Mouse (Mus musculus) megakaryocyte, embryonic 14.5 days (primary cell): ENCODE measurements around the gene Jmjd8. TPM values are rescaled to one million over a fixed set of nuclear protein-coding genes. Genes with fewer than 3 reads are reported as not detected.

ENCODE experiments used
- H3K27me3 ChIP-seq: replicated peaks from 2 replicates; pipeline ENCODE3; 2012; ENCODE audit warnings: inconsistent platforms
- H3K36me3 ChIP-seq: replicated peaks from 2 replicates; pipeline ENCODE3; 2012; ENCODE audit warnings: low read length, inconsistent platforms, mixed read lengths
- H3K4me1 ChIP-seq: 2 replicates; pipeline ENCODE4 v1.6.1; 2012; ENCODE audit warnings: inconsistent platforms
- H3K4me3 ChIP-seq: replicated peaks from 2 replicates; pipeline ENCODE3; 2012; ENCODE audit warnings: moderate library complexity, mild to moderate bottlenecking, inconsistent platforms
- H3K9me3 ChIP-seq: 2 replicates; pipeline ENCODE4 v1.6.1; 2012; ENCODE audit warnings: inconsistent platforms
- FLI1 ChIP-seq: IDR thresholded peaks from 2 replicates; pipeline ENCODE4 v1.6.1; 2012; ENCODE audit warnings: low read length, inconsistent platforms, mixed read lengths
- GATA1 ChIP-seq: IDR thresholded peaks from 3 replicates; pipeline ENCODE4 v1.6.1; 2012; ENCODE audit warnings: mixed read lengths, low read length, inconsistent platforms, borderline replicate concordance
- polyA plus RNA-seq: library from polyadenylated mRNA; stranded (reverse); fragments of >175 nt; gene quantifications from 2 replicates; pipeline ENCODE4 v1.2.3, GENCODE M21; 2012; ENCODE audit warnings: low replicate concordance; ENCODE audit not compliant: insufficient read depth

Gene Jmjd8
- polyA plus RNA-seq, 1 experiment = 7.8 TPM

DNA sequence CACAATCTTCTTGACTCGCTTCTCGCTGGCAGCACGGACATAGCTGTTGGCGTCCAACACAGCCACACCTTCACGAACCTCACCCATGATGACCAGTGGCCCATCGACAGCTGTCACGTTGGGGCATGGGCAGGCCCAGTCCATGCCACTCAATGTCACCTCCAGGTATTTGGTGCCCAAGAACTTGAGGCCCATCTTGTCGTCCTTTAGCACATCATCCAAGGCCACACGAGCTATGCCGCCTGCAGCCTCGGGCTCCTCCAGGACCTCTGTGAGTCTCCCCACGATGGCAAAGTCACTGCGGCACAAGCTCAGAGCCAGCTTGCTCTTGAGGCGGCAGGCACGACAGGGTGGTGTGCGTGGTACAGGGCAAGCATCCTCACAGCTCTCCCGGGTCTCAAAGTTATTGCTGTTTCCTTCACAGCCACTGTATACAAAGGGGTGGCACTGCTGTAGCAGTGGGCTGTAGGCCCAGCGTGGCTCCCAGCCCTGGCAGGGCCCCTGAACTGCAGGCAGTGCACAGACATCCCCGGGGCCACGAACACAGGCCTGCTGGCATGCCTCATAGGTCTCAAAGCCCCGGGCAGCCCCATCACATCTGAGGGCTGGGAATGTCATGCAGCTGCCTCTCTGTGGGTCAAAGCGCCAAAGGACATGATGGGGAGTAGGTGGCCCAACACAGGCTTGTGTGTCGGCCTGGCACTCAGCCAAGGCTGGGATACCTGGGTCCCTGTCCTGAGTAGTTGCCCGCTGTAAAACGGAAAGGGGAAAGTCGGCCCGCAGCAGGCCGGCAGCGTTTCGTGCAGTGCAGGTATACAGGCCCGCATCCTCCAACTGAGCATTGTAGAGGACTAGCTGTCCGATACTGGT is 49.3 kb downstream of the Jmjd8 start:
- TF ChIP-seq GATA1 (no peak), FLI1 (no peak)
- no peaks in the 10 kb centered on the region for H3K27me3 ChIP-seq
- H3K36me3 ChIP-seq = peaks cover 60% of the 10 kb centered on the region
- H3K9me3 ChIP-seq = no peaks in the 10 kb centered on the region
- peak overlapping the region; percentile 9 for H3K4me3 ChIP-seq
- peaks cover 53% of the 10 kb centered on the region for H3K4me1 ChIP-seq

DNA sequence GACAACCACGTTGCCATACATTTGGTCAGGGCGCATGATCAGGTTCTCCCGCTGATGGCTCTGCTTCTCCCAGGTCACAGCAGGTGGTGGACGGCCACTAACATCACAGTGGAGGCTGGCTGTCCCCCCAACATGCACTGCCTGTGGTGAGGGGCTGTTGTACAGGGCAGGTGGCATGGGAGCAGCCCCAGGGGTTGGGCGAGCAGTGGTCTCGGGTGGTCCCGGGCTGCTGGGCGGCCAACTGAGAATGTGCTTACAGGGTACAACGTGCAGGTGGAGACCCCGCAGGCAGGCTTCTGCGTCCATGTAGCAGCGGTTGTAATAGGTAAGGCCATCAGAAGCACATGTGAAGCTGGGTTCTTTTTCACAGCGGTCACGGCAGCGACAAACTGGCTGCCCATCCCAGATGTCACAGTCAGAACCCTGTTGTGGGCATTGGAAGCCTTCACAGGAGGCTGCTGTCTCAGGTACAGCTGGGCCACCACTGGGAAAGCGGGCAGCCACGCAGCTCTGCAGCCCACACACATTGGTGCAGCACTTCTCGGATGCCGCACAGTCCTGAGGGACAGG is 50.0 kb downstream of the Jmjd8 start:
- Histone ChIP-seq H3K36me3 (peaks cover 67% of the 10 kb centered on the region), H3K9me3 (no peaks in the 10 kb centered on the region), H3K4me3 (no peak overlapping the region), H3K27me3 (no peaks in the 10 kb centered on the region), H3K4me1 (peaks cover 50% of the 10 kb centered on the region)
- TF ChIP-seq GATA1 = no peak
- TF ChIP-seq FLI1 = no peak

DNA sequence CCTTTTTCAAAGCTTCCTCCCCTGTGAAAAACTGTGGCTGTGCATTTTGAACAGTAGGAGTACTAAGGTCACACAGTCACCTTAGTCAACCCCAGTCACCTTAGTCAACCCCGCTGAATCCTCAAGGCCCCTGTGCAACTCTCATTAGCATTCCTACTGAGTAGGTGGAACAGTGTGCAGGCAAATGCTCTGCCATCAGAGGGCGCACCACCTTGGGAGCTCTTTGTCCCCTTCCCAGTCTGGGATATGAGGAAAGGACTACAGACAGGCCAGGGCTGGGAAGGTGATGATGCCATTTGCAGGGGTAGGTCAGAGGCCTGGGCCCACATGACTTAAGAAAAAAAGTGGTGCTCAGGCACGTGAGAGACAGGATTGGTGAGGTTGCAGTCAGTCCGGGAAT is 50.6 kb downstream of the Jmjd8 start:
- H3K27me3 ChIP-seq = no peaks in the 10 kb centered on the region
- TF ChIP-seq GATA1 = no peak
- TF ChIP-seq FLI1 = no peak
- H3K36me3 ChIP-seq = peaks cover 73% of the 10 kb centered on the region
- H3K4me1 ChIP-seq = peaks cover 45% of the 10 kb centered on the region
- H3K4me3 ChIP-seq = no peak overlapping the region
- H3K9me3 ChIP-seq = no peaks in the 10 kb centered on the region

DNA sequence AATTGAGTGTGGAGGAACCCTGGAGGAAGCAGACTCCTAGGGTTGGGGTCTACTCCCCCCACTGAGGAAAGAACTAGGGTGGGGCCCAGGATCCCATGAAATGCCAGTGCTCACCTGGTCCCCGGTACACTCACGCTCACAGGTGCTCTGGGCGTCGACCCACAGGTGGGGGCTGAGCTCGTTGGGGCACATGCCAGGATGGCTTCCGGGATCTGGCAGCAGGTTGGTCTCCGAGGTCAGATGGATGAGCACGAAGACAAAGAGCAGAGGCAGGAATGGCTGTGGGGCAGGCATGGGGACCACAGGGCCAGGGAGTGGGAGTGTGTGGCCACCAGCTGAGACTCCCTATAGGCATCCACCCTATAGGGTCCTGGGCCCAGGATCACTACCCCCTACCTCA is 51.1 kb downstream of the Jmjd8 start:
- H3K27me3 ChIP-seq = no peaks in the 10 kb centered on the region
- peaks cover 78% of the 10 kb centered on the region for H3K36me3 ChIP-seq
- peaks cover 40% of the 10 kb centered on the region for H3K4me1 ChIP-seq
- TF ChIP-seq GATA1 (no peak), FLI1 (no peak)
- H3K9me3 ChIP-seq = no peaks in the 10 kb centered on the region
- no peak overlapping the region for H3K4me3 ChIP-seq

DNA sequence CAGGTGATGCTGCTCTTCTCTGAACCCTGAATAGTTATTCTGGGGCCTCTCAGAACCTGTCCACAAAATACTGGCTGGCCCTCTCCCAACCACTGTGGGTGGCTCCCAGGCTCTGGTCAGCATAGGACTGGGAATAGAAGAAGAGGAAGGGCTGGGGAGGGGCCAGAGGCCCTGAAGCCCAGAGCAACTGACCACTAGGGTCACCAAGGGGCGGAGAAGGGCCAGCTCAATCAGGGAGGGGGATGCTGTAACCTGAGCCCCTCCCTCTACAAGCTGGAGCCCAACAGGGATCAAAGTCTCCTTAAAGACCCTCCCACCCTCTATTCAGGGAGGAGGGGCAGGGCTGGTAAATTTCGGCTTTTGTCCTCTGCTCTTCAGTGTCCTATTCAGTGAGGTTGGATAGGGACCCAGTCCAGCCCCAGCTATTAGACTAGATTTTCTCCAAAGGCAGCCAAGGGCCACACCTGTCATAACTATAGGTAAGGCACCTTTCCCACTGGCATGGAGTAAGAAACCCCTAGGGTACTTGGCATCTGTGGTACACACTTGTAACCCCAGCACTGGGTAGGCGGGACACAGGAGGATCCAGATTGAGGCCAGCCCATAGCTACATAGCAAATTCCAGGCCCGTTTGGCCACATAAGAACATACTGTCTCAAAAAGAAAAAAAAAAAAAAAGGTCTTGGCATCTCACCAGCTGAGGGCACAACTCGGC is 51.7 kb downstream of the Jmjd8 start, which contains the start of gene Wfikkn1:
Wfikkn1 (minus strand) TSS at position 663 of the 715 bp plus-strand sequence.
- H3K9me3 ChIP-seq = no peaks in the 10 kb centered on the region
- TF ChIP-seq FLI1 (no peak), GATA1 (no peak)
- H3K4me3 ChIP-seq = no peak within 1 kb of the TSS
- peaks cover 84% of the 10 kb centered on the region for H3K36me3 ChIP-seq
- peaks cover 40% of the 10 kb centered on the region for H3K4me1 ChIP-seq
- no peaks in the 10 kb centered on the region for H3K27me3 ChIP-seq

DNA sequence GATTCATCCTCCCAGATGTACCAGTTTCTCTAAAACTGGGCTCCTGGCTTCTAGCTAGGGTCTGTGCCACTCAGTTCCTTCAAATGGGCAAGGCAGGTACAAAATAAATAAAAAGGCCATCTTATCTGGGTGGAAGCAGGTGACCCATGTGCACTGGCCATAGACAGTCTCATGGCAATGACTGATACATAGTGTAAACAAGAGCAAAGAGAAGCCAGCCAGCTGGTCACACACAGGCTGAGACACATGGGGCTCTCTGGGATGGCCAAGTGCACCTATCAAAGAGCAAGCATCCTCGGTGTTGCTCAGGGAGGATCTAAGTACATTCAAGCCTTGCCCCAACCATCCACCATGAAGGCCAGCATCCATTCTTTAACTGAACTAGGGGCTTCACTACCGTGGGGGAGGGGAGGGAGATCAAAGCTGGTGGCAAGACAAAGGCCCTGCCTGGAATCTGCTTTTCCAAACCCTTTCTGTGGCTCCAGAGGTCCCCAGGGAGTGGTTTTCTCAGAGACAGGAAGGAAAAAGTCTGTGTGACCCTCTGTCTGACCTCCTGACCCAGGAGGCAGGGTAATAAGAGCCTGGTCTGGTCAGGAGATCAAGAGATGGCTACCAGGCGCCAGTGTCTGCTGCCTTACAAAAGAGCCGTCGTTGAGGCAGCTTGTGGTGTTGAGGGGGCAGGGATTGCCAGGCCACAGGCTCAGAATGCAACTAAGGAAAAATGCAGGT is 52.4 kb downstream of the Jmjd8 start:
- Histone ChIP-seq H3K27me3 (no peaks in the 10 kb centered on the region), H3K36me3 (peaks cover 91% of the 10 kb centered on the region), H3K4me1 (peaks cover 40% of the 10 kb centered on the region), H3K9me3 (no peaks in the 10 kb centered on the region), H3K4me3 (no peak overlapping the region)
- TF ChIP-seq GATA1 = no peak

Other genes with a start within 250 kb of the Jmjd8 start
- 17.8 and 34.8 TPM in 2 replicates for gene Lmf1, start 249.8 kb upstream of the Jmjd8 start, polyA plus RNA-seq
- gene Gng13, start 111.7 kb upstream of the Jmjd8 start, polyA plus RNA-seq = not detected in 2 replicates
- gene Chtf18, start 101.4 kb upstream of the Jmjd8 start, polyA plus RNA-seq = 4.6 and 30.7 TPM in 2 replicates
- gene Rpusd1, start 101.2 kb upstream of the Jmjd8 start, polyA plus RNA-seq = 27.9 and 63.5 TPM in 2 replicates
- gene Mslnl, start 92.8 kb upstream of the Jmjd8 start, polyA plus RNA-seq = 1.1 TPM in 1 of 2 replicates, not detected in the other
- not detected in 2 replicates for gene Msln, start 74.5 kb upstream of the Jmjd8 start, polyA plus RNA-seq
- 5.5 and 12.7 TPM in 2 replicates for gene Narfl, start 55.1 kb upstream of the Jmjd8 start, polyA plus RNA-seq
- 14.8 and 29.7 TPM in 2 replicates for gene Haghl, start 43.2 kb upstream of the Jmjd8 start, polyA plus RNA-seq
- gene Ccdc78, start 42.3 kb upstream of the Jmjd8 start, polyA plus RNA-seq = not detected in 2 replicates
- 17.4 and 23.4 TPM in 2 replicates for gene Fam173a, start 36.0 kb upstream of the Jmjd8 start, polyA plus RNA-seq
- gene AC134908.4, start 33.2 kb upstream of the Jmjd8 start, polyA plus RNA-seq = not detected in 2 replicates
- 59.9 and 91.1 TPM in 2 replicates for gene Metrn, start 31.7 kb upstream of the Jmjd8 start, polyA plus RNA-seq
- 0.15 TPM in 1 of 2 replicates, not detected in the other for gene Fbxl16, start 19.8 kb upstream of the Jmjd8 start, polyA plus RNA-seq
- gene Wdr24, start 5.2 kb upstream of the Jmjd8 start, polyA plus RNA-seq = 6.4 and 8.2 TPM in 2 replicates
- gene Stub1, start 4.5 kb downstream of the Jmjd8 start, polyA plus RNA-seq = 34.5 and 115 TPM in 2 replicates
- 2.9 and 3.8 TPM in 2 replicates for gene Rhbdl1, start 8.4 kb downstream of the Jmjd8 start, polyA plus RNA-seq
- 3.0 and 5.2 TPM in 2 replicates for gene Gm20683, start 12.9 kb downstream of the Jmjd8 start, polyA plus RNA-seq
- 59.4 and 75.2 TPM in 2 replicates for gene Rhot2, start 16.0 kb downstream of the Jmjd8 start, polyA plus RNA-seq
- gene Wdr90, start 32.6 kb downstream of the Jmjd8 start, polyA plus RNA-seq = 6.0 and 10.1 TPM in 2 replicates
- gene Mcrip2, start 39.9 kb downstream of the Jmjd8 start, polyA plus RNA-seq = 77.6 and 205 TPM in 2 replicates
- 22.6 and 23.9 TPM in 2 replicates for gene Mettl26, start 46.2 kb downstream of the Jmjd8 start, polyA plus RNA-seq
- gene Wfikkn1, start 52.0 kb downstream of the Jmjd8 start, polyA plus RNA-seq = 1.9 and 3.1 TPM in 2 replicates
- gene Rab40c, start 90.9 kb downstream of the Jmjd8 start, polyA plus RNA-seq = 8.8 and 24.8 TPM in 2 replicates
- gene Pigq, start 116.1 kb downstream of the Jmjd8 start, polyA plus RNA-seq = 48.5 and 65.5 TPM in 2 replicates
- gene Nhlrc4, start 116.1 kb downstream of the Jmjd8 start, polyA plus RNA-seq = not detected in 2 replicates
- not detected in 2 replicates for gene A930017K11Rik, start 123.7 kb downstream of the Jmjd8 start, polyA plus RNA-seq
- gene Capn15, start 156.9 kb downstream of the Jmjd8 start, polyA plus RNA-seq = 12.2 and 39.3 TPM in 2 replicates
- gene Rab11fip3, start 240.7 kb downstream of the Jmjd8 start, polyA plus RNA-seq = 2.7 and 4.0 TPM in 2 replicates